Mouse (Mus musculus) embryonic facial prominence, embryonic 11.5 days (tissue): ENCODE measurements around the gene Rapgef3. TPM values are rescaled to one million over a fixed set of nuclear protein-coding genes. Genes with fewer than 3 reads are reported as not detected.

ENCODE experiments used
- ATAC-seq: fragments of 200-750 bp; cut with Nextera tagmentation; replicated peaks from 2 replicates; pipeline ENCODE4 v1.8.0; 2017; ENCODE audit warnings: low read depth; ENCODE audit not compliant: insufficient number of reproducible peaks, low FRiP score, low TSS enrichment
- DNase-seq: peaks from one replicate; pipeline ENCODE4 v3.0.0-alpha.2; 2015; ENCODE audit warnings: low spot score
- H3K27ac ChIP-seq: fragments of 300-500 bp; sonication (generic); replicated peaks from 2 replicates; pipeline ENCODE4 v1.5.1; 2014; ENCODE audit warnings: mild to moderate bottlenecking, low read depth, low read length, control low read depth
- H3K27me3 ChIP-seq: fragments of 300-500 bp; sonication (generic); 2 replicates; pipeline ENCODE4 v1.6.1; 2014; ENCODE audit warnings: mild to moderate bottlenecking, low read length, moderate library complexity, mixed read lengths; ENCODE audit not compliant: control insufficient read depth, insufficient read depth
- H3K36me3 ChIP-seq: fragments of 300-500 bp; sonication (generic); replicated peaks from 2 replicates; pipeline ENCODE4 v1.6.1; 2014; ENCODE audit warnings: low read depth, mild to moderate bottlenecking, low read length, moderate library complexity, mixed read lengths; ENCODE audit not compliant: control insufficient read depth, insufficient read depth
- H3K4me1 ChIP-seq: fragments of 300-500 bp; sonication (generic); 2 replicates; pipeline ENCODE4 v1.6.1; 2014; ENCODE audit warnings: low read length, mixed read lengths; ENCODE audit not compliant: control insufficient read depth, insufficient read depth
- H3K4me2 ChIP-seq: fragments of 300-500 bp; sonication (generic); 2 replicates; pipeline ENCODE4 v1.6.1; 2014; ENCODE audit warnings: low read depth, mild to moderate bottlenecking, control low read depth, low read length, moderate library complexity
- H3K4me3 ChIP-seq: fragments of 300-500 bp; sonication (generic); 2 replicates; pipeline ENCODE4 v1.5.1; 2014; ENCODE audit warnings: low read depth, low read length, control low read depth
- H3K9ac ChIP-seq: fragments of 300-500 bp; sonication (generic); replicated peaks from 2 replicates; pipeline ENCODE4 v1.6.1; 2014; ENCODE audit warnings: mild to moderate bottlenecking, control low read depth, low read length
- H3K9me3 ChIP-seq: fragments of 300-500 bp; sonication (generic); replicated peaks from 2 replicates; pipeline ENCODE4 v1.6.1; 2016; ENCODE audit warnings: mild to moderate bottlenecking, low read length, inconsistent platforms, mixed read lengths; ENCODE audit not compliant: control insufficient read depth
- WGBS: fragments of 180-500 bp; shearing (Covaris S2); extraction: QIAGEN DNeasy Blood & Tissue Kit; methylation state at CpG from one replicate; pipeline ENCODE4 v1.1.7; 2014; 5-methylcytosine and 5-hydroxymethylcytosine counted together
- polyA plus RNA-seq: library from polyadenylated mRNA; unstranded; fragments of >200 nt; fragmentation: Nextera tagmentation; extraction: Ambion mirVana; gene quantifications from 2 replicates; pipeline ENCODE4 v1.2.1, GENCODE M21; 2014

Rapgef3 gene
- polyA plus RNA-seq, 1 experiment from 2014 or later, result 2.4 TPM

GRCm38 (mm10) chr15:97746748-97747147 is 21.0 kb downstream of the Rapgef3 start:
- no peaks in the 10 kb centered on the region for H3K36me3 ChIP-seq
- WGBS, result 93% methylated on average over 24 of the region's 24 CpGs
- H3K27ac ChIP-seq, result no peak overlapping the region
- no peaks in the 10 kb centered on the region for H3K9me3 ChIP-seq
- no peak for DNase-seq
- ATAC-seq, result no peak
- no peak overlapping the region for H3K4me3 ChIP-seq
- H3K4me1 ChIP-seq, result no peaks in the 10 kb centered on the region
- no peaks in the 10 kb centered on the region for H3K27me3 ChIP-seq
- H3K4me2 ChIP-seq, result no peak overlapping the region
- H3K9ac ChIP-seq, result no peak overlapping the region

GRCm38 (mm10) chr15:97746278-97746677 is 21.5 kb downstream of the Rapgef3 start:
- WGBS, result 91% methylated on average over 10 of the region's 10 CpGs
- Histone ChIP-seq H3K27ac (no peak overlapping the region), H3K4me1 (no peaks in the 10 kb centered on the region), H3K4me3 (no peak overlapping the region), H3K9ac (no peak overlapping the region), H3K9me3 (no peaks in the 10 kb centered on the region), H3K36me3 (no peaks in the 10 kb centered on the region), H3K4me2 (no peak overlapping the region), H3K27me3 (no peaks in the 10 kb centered on the region)
- ATAC-seq (no peak), DNase-seq (no peak)

GRCm38 (mm10) chr15:97745331-97745730 is 22.4 kb downstream of the Rapgef3 start:
- Histone ChIP-seq H3K9ac (no peak overlapping the region), H3K4me1 (no peaks in the 10 kb centered on the region), H3K9me3 (no peaks in the 10 kb centered on the region), H3K4me2 (no peak overlapping the region), H3K4me3 (no peak overlapping the region), H3K27me3 (no peaks in the 10 kb centered on the region), H3K27ac (no peak overlapping the region), H3K36me3 (no peaks in the 10 kb centered on the region)
- WGBS, result 82% methylated on average over 10 of the region's 10 CpGs
- ATAC-seq, result no peak
- DNase-seq, result no peak

GRCm38 (mm10) chr15:97744930-97745329 is 22.8 kb downstream of the Rapgef3 start:
- DNase-seq (no peak), ATAC-seq (no peak)
- Histone ChIP-seq H3K9ac (no peak overlapping the region), H3K27ac (no peak overlapping the region), H3K36me3 (no peaks in the 10 kb centered on the region), H3K4me2 (no peak overlapping the region), H3K27me3 (no peaks in the 10 kb centered on the region), H3K4me3 (no peak overlapping the region), H3K9me3 (no peaks in the 10 kb centered on the region), H3K4me1 (no peaks in the 10 kb centered on the region)
- 81% methylated on average over 10 of the region's 10 CpGs for WGBS

- no peak for DNase-seq
- H3K9me3 ChIP-seq, result no peaks in the 10 kb centered on the region
- no peak overlapping the region for H3K4me3 ChIP-seq
- no peak overlapping the region for H3K4me2 ChIP-seq
- 73% methylated on average over 12 of the region's 12 CpGs for WGBS
- no peak for ATAC-seq
- H3K9ac ChIP-seq, result no peak overlapping the region
- H3K4me1 ChIP-seq, result no peaks in the 10 kb centered on the region
- H3K27me3 ChIP-seq, result no peaks in the 10 kb centered on the region
- H3K27ac ChIP-seq, result no peak overlapping the region
- no peaks in the 10 kb centered on the region for H3K36me3 ChIP-seq
These were observed 23.7 kb downstream of the Rapgef3 start for GRCm38 (mm10) chr15:97743961-97744525.

GRCm38 (mm10) chr15:97743210-97743609 is 24.6 kb downstream of the Rapgef3 start:
- H3K9me3 ChIP-seq, result no peaks in the 10 kb centered on the region
- no peak for DNase-seq
- H3K4me1 ChIP-seq, result no peaks in the 10 kb centered on the region
- ATAC-seq, result no peak
- 93% methylated on average over 5 of the region's 5 CpGs for WGBS
- H3K9ac ChIP-seq, result no peak overlapping the region
- H3K27ac ChIP-seq, result no peak overlapping the region
- H3K4me2 ChIP-seq, result no peak overlapping the region
- no peak overlapping the region for H3K4me3 ChIP-seq
- H3K36me3 ChIP-seq, result no peaks in the 10 kb centered on the region
- H3K27me3 ChIP-seq, result no peaks in the 10 kb centered on the region

GRCm38 (mm10) chr15:97742600-97742999 is 25.2 kb downstream of the Rapgef3 start:
- Histone ChIP-seq H3K27ac (no peak overlapping the region), H3K9ac (no peak overlapping the region), H3K4me1 (no peaks in the 10 kb centered on the region), H3K27me3 (no peaks in the 10 kb centered on the region), H3K9me3 (no peaks in the 10 kb centered on the region), H3K36me3 (no peaks in the 10 kb centered on the region), H3K4me2 (no peak overlapping the region), H3K4me3 (no peak overlapping the region)
- no peak for ATAC-seq
- no peak for DNase-seq
- 67% methylated on average over 4 of the region's 4 CpGs for WGBS

GRCm38 (mm10) chr15:97742074-97742473 is 25.7 kb downstream of the Rapgef3 start:
- WGBS, result 71% methylated on average over 7 of the region's 7 CpGs
- H3K4me1 ChIP-seq, result no peaks in the 10 kb centered on the region
- ATAC-seq (no peak), DNase-seq (no peak)
- no peak overlapping the region for H3K4me2 ChIP-seq
- no peak overlapping the region for H3K27ac ChIP-seq
- H3K9ac ChIP-seq, result no peak overlapping the region
- H3K27me3 ChIP-seq, result no peaks in the 10 kb centered on the region
- H3K4me3 ChIP-seq, result no peak overlapping the region
- H3K36me3 ChIP-seq, result no peaks in the 10 kb centered on the region
- no peaks in the 10 kb centered on the region for H3K9me3 ChIP-seq
